Mouse (Mus musculus) heart, postnatal 0 days (tissue): ENCODE results near the gene Rasal1.

Experiments
- CTCF ChIP-seq: IDR thresholded peaks from 2 replicates; pipeline ENCODE4 v1.5.1; 2016; ENCODE audit warnings: antibody characterized with exemption, control low read depth, low read depth
- EP300 ChIP-seq: IDR thresholded peaks from 2 replicates; pipeline ENCODE4 v1.6.1; 2016; ENCODE audit warnings: antibody characterized with exemption, low read depth

- no peak for TF ChIP-seq CTCF
- TF ChIP-seq EP300: no peak
Measured at GRCm38 (mm10) chr5:120635633-120636032, 13.0 kb upstream of the Rasal1 start.
